Mouse (Mus musculus): ENCODE data around the gene Scg3. TPM values are rescaled to one million over a fixed set of nuclear protein-coding genes. Genes with fewer than 3 reads are reported as not detected.

Gene Scg3
- total and polyA plus RNA-seq, 3 experiments: not detected

- no peaks in the 10 kb centered on the region for H3K9me3 ChIP-seq (replicated peaks; ENCODE audit: insufficient read depth, low read length)
- TF ChIP-seq CTCF (IDR thresholded peaks at IDR 0.05 in 2 of 3, conservative IDR thresholded peaks at IDR 0.05 in 1 of 3; ENCODE audit: control insufficient read depth in 1 of 3, insufficient read depth in 1 of 3, low read depth in 2 of 3, low read length in 3 of 3, poor library complexity in 1 of 3, severe bottlenecking in 1 of 3) (peak in 1 of 3 experiments; percentile 16; a peak in 1 of 6 replicates), MAZ (IDR thresholded peaks at IDR 0.05; ENCODE audit: low read depth, low read length) (no peak)
These were observed 51.0 kb downstream of the Scg3 start for GRCm38 (mm10) chr9:75632902-75633301.

GRCm38 (mm10) chr9:75632111-75632510 lies 51.7 kb downstream of the Scg3 start:
- no peak for TF ChIP-seq NELFE (IDR thresholded peaks at IDR 0.05; ENCODE audit: low read depth, low read length)
- no peak for TF ChIP-seq TBP (IDR thresholded peaks at IDR 0.05; ENCODE audit: low read depth, low read length)
- TF ChIP-seq SIN3A (IDR thresholded peaks at IDR 0.05; ENCODE audit: low read length): no peak
- TF ChIP-seq UBTF (IDR thresholded peaks at IDR 0.05; ENCODE audit: borderline replicate concordance, insufficient read depth, low read depth, low read length): no peak
- TF ChIP-seq ZKSCAN1 (IDR thresholded peaks at IDR 0.05; ENCODE audit: low read depth, low read length): no peak
- no peak overlapping the region for H3K9ac ChIP-seq (ENCODE audit: control insufficient read depth, low read depth, low read length, poor library complexity, severe bottlenecking)
- no peaks in the 10 kb centered on the region for H3K27me3 ChIP-seq (ENCODE audit: control insufficient read depth in 1 of 2, insufficient read depth in 2 of 2, low read length in 2 of 2)
- H3K27ac ChIP-seq (ENCODE audit: control insufficient read depth, low read depth, low read length): no peak overlapping the region
- H3K9me3 ChIP-seq (replicated peaks; ENCODE audit: insufficient read depth, low read length): no peaks in the 10 kb centered on the region
- no peak overlapping the region for H3K4me3 ChIP-seq (ENCODE audit: control insufficient read depth in 1 of 2, insufficient read depth in 1 of 2, low read depth in 2 of 2, low read length in 2 of 2)
- no peak for DNase-seq (ENCODE audit: low read depth, low spot score)
- no peaks in the 10 kb centered on the region for H3K36me3 ChIP-seq (ENCODE audit: control insufficient read depth in 1 of 2, insufficient read depth in 2 of 2, low read length in 2 of 2)
- H3K79me2 ChIP-seq (ENCODE audit: control insufficient read depth, insufficient read depth, low read length, poor library complexity): no peaks in the 10 kb centered on the region
- H3K4me1 ChIP-seq (ENCODE audit: control insufficient read depth in 1 of 2, insufficient read depth in 2 of 2, low read length in 2 of 2): no peaks in the 10 kb centered on the region

More at GRCm38 (mm10) chr9:75632902-75633301, 51.0 kb downstream of the Scg3 start:
- DNase-seq (ENCODE audit: low read depth, low spot score): peak; percentile 5
- H3K4me3 ChIP-seq (ENCODE audit: control insufficient read depth in 1 of 2, insufficient read depth in 1 of 2, low read depth in 2 of 2, low read length in 2 of 2): no peak overlapping the region
- no peak overlapping the region for H3K27ac ChIP-seq (ENCODE audit: control insufficient read depth, low read depth, low read length)
- H3K79me2 ChIP-seq (ENCODE audit: control insufficient read depth, insufficient read depth, low read length, poor library complexity): no peaks in the 10 kb centered on the region
- no peak overlapping the region for H3K9ac ChIP-seq (ENCODE audit: control insufficient read depth, low read depth, low read length, poor library complexity, severe bottlenecking)
- no peaks in the 10 kb centered on the region for H3K27me3 ChIP-seq (ENCODE audit: control insufficient read depth in 1 of 2, insufficient read depth in 2 of 2, low read length in 2 of 2)
- no peaks in the 10 kb centered on the region for H3K4me1 ChIP-seq (ENCODE audit: control insufficient read depth in 1 of 2, insufficient read depth in 2 of 2, low read length in 2 of 2)
- no peaks in the 10 kb centered on the region for H3K36me3 ChIP-seq (ENCODE audit: control insufficient read depth in 1 of 2, insufficient read depth in 2 of 2, low read length in 2 of 2)

- Histone ChIP-seq H3K27ac (ENCODE audit: control insufficient read depth, low read depth, low read length) (no peak overlapping the region), H3K9me3 (replicated peaks; ENCODE audit: insufficient read depth, low read length) (no peaks in the 10 kb centered on the region), H3K4me3 (ENCODE audit: control insufficient read depth in 1 of 2, insufficient read depth in 1 of 2, low read depth in 2 of 2, low read length in 2 of 2) (no peak overlapping the region), H3K9ac (ENCODE audit: control insufficient read depth, low read depth, low read length, poor library complexity, severe bottlenecking) (no peak overlapping the region), H3K79me2 (ENCODE audit: control insufficient read depth, insufficient read depth, low read length, poor library complexity) (no peaks in the 10 kb centered on the region), H3K4me1 (ENCODE audit: control insufficient read depth in 1 of 2, insufficient read depth in 2 of 2, low read length in 2 of 2) (no peaks in the 10 kb centered on the region), H3K36me3 (ENCODE audit: control insufficient read depth in 1 of 2, insufficient read depth in 2 of 2, low read length in 2 of 2) (no peaks in the 10 kb centered on the region), H3K27me3 (ENCODE audit: control insufficient read depth in 1 of 2, insufficient read depth in 2 of 2, low read length in 2 of 2) (no peaks in the 10 kb centered on the region)
- no peak for DNase-seq (ENCODE audit: low read depth, low spot score)
- TF ChIP-seq TCF12 (IDR thresholded peaks at IDR 0.05; ENCODE audit: low read depth, low read length): no peak
- TF ChIP-seq CHD2 (IDR thresholded peaks at IDR 0.05; ENCODE audit: low read length): no peak
- no peak for TF ChIP-seq USF1 (IDR thresholded peaks at IDR 0.05; ENCODE audit: low read depth, low read length)
- TF ChIP-seq GATA1 (IDR thresholded peaks at IDR 0.05; ENCODE audit: low read depth, low read length): no peak
- TF ChIP-seq POLR2A (IDR thresholded peaks at IDR 0.05; ENCODE audit: control insufficient read depth in 1 of 2, insufficient read depth in 1 of 2, low read depth in 1 of 2, low read length in 2 of 2, poor library complexity in 1 of 2): no peak
- TF ChIP-seq TBP (IDR thresholded peaks at IDR 0.05; ENCODE audit: low read depth, low read length): no peak
- TF ChIP-seq ETS1 (IDR thresholded peaks at IDR 0.05; ENCODE audit: low read depth, low read length): no peak
- no peak for TF ChIP-seq UBTF (IDR thresholded peaks at IDR 0.05; ENCODE audit: borderline replicate concordance, insufficient read depth, low read depth, low read length)
- TF ChIP-seq CHD1 (IDR thresholded peaks at IDR 0.05; ENCODE audit: low read depth, low read length): no peak
- TF ChIP-seq EP300 (IDR thresholded peaks at IDR 0.05; ENCODE audit: low read depth in 1 of 2, low read length in 2 of 2): no peak
- no peak for TF ChIP-seq ZC3H11A (IDR thresholded peaks at IDR 0.05; ENCODE audit: low read depth, low read length)
- TF ChIP-seq ZMIZ1 (IDR thresholded peaks at IDR 0.05; ENCODE audit: low read depth, low read length): no peak
- TF ChIP-seq E2F4 (IDR thresholded peaks at IDR 0.05; ENCODE audit: borderline replicate concordance, low read depth, low read length): no peak
These were observed 52.9 kb downstream of the Scg3 start for GRCm38 (mm10) chr9:75630823-75631454.
